Mouse (Mus musculus) CH12.LX (cell line): ENCODE measurements at regions not wholly inside any gene's neighbourhood (a gene's known extent, or its start where the extent isn't known, plus 50 kb on each side); places are given as distances from the start of the nearest gene placed in this dataset.

ENCODE experiments used
- DNase-seq: peaks from one replicate; pipeline ENCODE4 v3.0.0-alpha.2; 2013; ENCODE audit errors: extremely low read depth
- H3K27ac ChIP-seq: 2 replicates; pipeline ENCODE4 v1.5.1; 2012; ENCODE audit warnings: low read depth, mild to moderate bottlenecking, control low read depth, moderate library complexity; ENCODE audit not compliant: insufficient read depth
- H3K27me3 ChIP-seq: replicated peaks from 2 replicates; pipeline ENCODE3; 2012; ENCODE audit warnings: inconsistent platforms
- H3K36me3 ChIP-seq, 2 experiments: replicated peaks in 1 of 2; 2 replicates each; pipeline versions ENCODE3 to v1.6.1; 2012; ENCODE audit warnings: inconsistent platforms in 1 of 2, low read length in 1 of 2, mild to moderate bottlenecking in 1 of 2, mixed read lengths in 1 of 2, moderate library complexity in 1 of 2; ENCODE audit not compliant: control insufficient read depth in 1 of 2, insufficient read depth in 1 of 2
- H3K4me1 ChIP-seq, 2 experiments: 2 replicates each; pipeline ENCODE4 v1.6.1; 2012; ENCODE audit warnings: inconsistent platforms in 1 of 2, moderate library complexity in 1 of 2; ENCODE audit not compliant: insufficient read depth in 2 of 2, control insufficient read depth in 1 of 2
- H3K4me2 ChIP-seq: 2 replicates; pipeline ENCODE4 v1.6.1; 2012; ENCODE audit warnings: low read depth, mild to moderate bottlenecking, control low read depth; ENCODE audit not compliant: poor library complexity, insufficient read depth, severe bottlenecking
- H3K4me3 ChIP-seq, 3 experiments: fragments of 150-350 bp in 1 of 3; sonication (generic) in 1 of 3; replicated peaks in 1 of 3; 2 replicates each; pipeline versions ENCODE3 to v1.5.1; 2011 to 2012; ENCODE audit warnings: low read depth in 2 of 3, low read length in 2 of 3, mild to moderate bottlenecking in 2 of 3, moderate library complexity in 2 of 3, control low read depth in 1 of 3, improper control_type of control experiment in 1 of 3, inconsistent platforms in 1 of 3, mixed read lengths in 1 of 3; ENCODE audit not compliant: poor library complexity in 1 of 3
- H3K79me2 ChIP-seq: replicated peaks from 2 replicates; pipeline ENCODE4 v1.6.1; 2012; ENCODE audit warnings: mild to moderate bottlenecking, moderate library complexity; ENCODE audit not compliant: control insufficient read depth, poor library complexity, insufficient read depth, severe bottlenecking; ENCODE audit errors: extremely low read depth
- H3K9ac ChIP-seq: 2 replicates; pipeline ENCODE4 v1.6.1; 2012; ENCODE audit warnings: low read depth, mild to moderate bottlenecking, control low read depth, moderate library complexity; ENCODE audit not compliant: insufficient read depth
- H3K9me3 ChIP-seq: replicated peaks from 2 replicates; pipeline ENCODE3; 2012; ENCODE audit warnings: low read length, inconsistent platforms, mixed read lengths
- CHD2 ChIP-seq: IDR thresholded peaks from 2 replicates; pipeline ENCODE4 v1.6.1; 2011; ENCODE audit warnings: low read length, improper control_type of control experiment
- ELF1 ChIP-seq: IDR thresholded peaks from 2 replicates; pipeline ENCODE4 v1.6.1; 2014; ENCODE audit warnings: low read depth, mild to moderate bottlenecking, inconsistent platforms, low read length, improper control_type of control experiment
- EP300 ChIP-seq: IDR thresholded peaks from 2 replicates; pipeline ENCODE4 v1.6.1; 2011; ENCODE audit warnings: low read length, improper control_type of control experiment
- JUN ChIP-seq: IDR thresholded peaks from 2 replicates; pipeline ENCODE4 v1.6.1; 2011; ENCODE audit warnings: low read depth, mild to moderate bottlenecking, low read length, improper control_type of control experiment, moderate library complexity; ENCODE audit not compliant: insufficient read depth
- MEF2A ChIP-seq: IDR thresholded peaks from 2 replicates; pipeline ENCODE4 v1.6.1; 2014; ENCODE audit warnings: low read depth, mild to moderate bottlenecking, inconsistent platforms, low read length, improper control_type of control experiment, borderline replicate concordance
- MXI1 ChIP-seq: IDR thresholded peaks from 2 replicates; pipeline ENCODE4 v1.6.1; 2011; ENCODE audit warnings: mild to moderate bottlenecking, low read depth, low read length, improper control_type of control experiment
- NELFE ChIP-seq: IDR thresholded peaks from 2 replicates; pipeline ENCODE4 v1.6.1; 2011; ENCODE audit warnings: low read depth, low read length, improper control_type of control experiment
- RCOR1 ChIP-seq: conservative IDR thresholded peaks from 2 replicates; pipeline ENCODE4 v1.6.1; 2012; ENCODE audit warnings: low read depth, mild to moderate bottlenecking, inconsistent platforms, low read length, improper control_type of control experiment
- UBTF ChIP-seq: IDR thresholded peaks from 2 replicates; pipeline ENCODE4 v1.6.1; 2012; ENCODE audit warnings: low read depth, mild to moderate bottlenecking, inconsistent platforms, low read length, improper control_type of control experiment, moderate library complexity
- USF2 ChIP-seq: conservative IDR thresholded peaks from 2 replicates; pipeline ENCODE4 v1.6.1; 2011; ENCODE audit warnings: low read depth, low read length, improper control_type of control experiment
- ZKSCAN1 ChIP-seq: IDR thresholded peaks from 2 replicates; pipeline ENCODE4 v1.6.1; 2012; ENCODE audit warnings: low read depth, inconsistent platforms, low read length, improper control_type of control experiment, borderline replicate concordance
- dilution Hi-C: fragments of 300-500 bp; cut with MboI; formaldehyde crosslinking; loops from 2 replicates; pipeline ENCODE4 v1.14.3; 2020; ENCODE audit warnings: low sequenced_read_pairs; ENCODE audit not compliant: extremely low pct_unique_long_range_greater_than_20kb, extremely low pct_ligation_motif_present
- in situ Hi-C: fragments of 300-500 bp; cut with MboI; formaldehyde crosslinking; loops from 3 replicates; pipeline ENCODE4 v1.14.3; 2019; ENCODE audit warnings: low sequenced_read_pairs, low pct_ligation_motif_present, low pct_unique_long_range_greater_than_20kb, mixed read lengths

- TF ChIP-seq NELFE = no peak
- no peak for TF ChIP-seq JUN
- TF ChIP-seq CHD2 = no peak
Observed at GRCm38 (mm10) chr9:91073366-91074174, 288.6 kb upstream of the Zic4 start (continued).

GRCm38 (mm10) chr9:91074175-91074480 lies 288.1 kb upstream of the Zic4 start:
- DNase-seq = no peak
- Histone ChIP-seq H3K27ac (no peak overlapping the region), H3K9me3 (no peaks in the 10 kb centered on the region), H3K9ac (no peak overlapping the region), H3K79me2 (no peaks in the 10 kb centered on the region), H3K27me3 (no peaks in the 10 kb centered on the region), H3K4me1 (no peaks in the 10 kb centered on the region), H3K4me2 (no peak overlapping the region), H3K36me3 (no peaks in the 10 kb centered on the region), H3K4me3 (no peak overlapping the region)
- in situ Hi-C loops (no loop called here), dilution Hi-C loops (no loop called here)
- no peak for TF ChIP-seq ZKSCAN1

GRCm38 (mm10) chr9:91077490-91077889 lies 284.7 kb upstream of the Zic4 start:
- Histone ChIP-seq H3K9ac (no peak overlapping the region), H3K27me3 (no peaks in the 10 kb centered on the region), H3K4me1 (no peaks in the 10 kb centered on the region), H3K9me3 (no peaks in the 10 kb centered on the region)
- TF ChIP-seq MEF2A (no peak), UBTF (no peak), ELF1 (no peak), EP300 (no peak)
- TF ChIP-seq, all 38 proteins: peak for 0
- no peaks in the 10 kb centered on the region for H3K36me3 ChIP-seq
- H3K79me2 ChIP-seq = no peaks in the 10 kb centered on the region
- DNase-seq = no peak
- H3K4me3 ChIP-seq = no peak overlapping the region
- H3K27ac ChIP-seq = no peak overlapping the region
- dilution Hi-C loops = no loop called here
- in situ Hi-C loops = no loop called here
- H3K4me2 ChIP-seq = no peak overlapping the region

GRCm38 (mm10) chr9:91083791-91084190 lies 278.4 kb upstream of the Zic4 start:
- no peaks in the 10 kb centered on the region for H3K79me2 ChIP-seq
- TF ChIP-seq USF2 = no peak
- no peak for TF ChIP-seq ZKSCAN1
- TF ChIP-seq RCOR1 = no peak
- TF ChIP-seq MXI1 = no peak
- in situ Hi-C loops = no loop called here

More at GRCm38 (mm10) chr9:91083791-91084190, 278.4 kb upstream of the Zic4 start:
- H3K4me2 ChIP-seq = no peak overlapping the region
- H3K27ac ChIP-seq = no peak overlapping the region
- no peaks in the 10 kb centered on the region for H3K4me1 ChIP-seq
- dilution Hi-C loops = no loop called here
- no peaks in the 10 kb centered on the region for H3K36me3 ChIP-seq
- no peak for DNase-seq
- H3K27me3 ChIP-seq = no peaks in the 10 kb centered on the region
- H3K9me3 ChIP-seq = no peaks in the 10 kb centered on the region
- H3K9ac ChIP-seq = no peak overlapping the region
- H3K4me3 ChIP-seq = no peak overlapping the region
